Mouse (Mus musculus): ENCODE measurements around the gene Hvcn1.

- TF ChIP-seq CTCF (IDR thresholded peaks at IDR 0.05; ENCODE audit: control insufficient read depth, insufficient read depth, insufficient replicate concordance, low read depth, low read length): no peak
- TF ChIP-seq POLR2A (IDR thresholded peaks at IDR 0.05; ENCODE audit: control insufficient read depth, low read depth, low read length): no peak
Observed at GRCm38 (mm10) chr5:122235196-122235836, 28.7 kb downstream of the Hvcn1 start.
